Mouse (Mus musculus) myocyte (in vitro differentiated cells): Measurements from ENCODE around the gene Iba57.
A peak's percentile ranks its signal among the peaks of the same experiment; 100 is the strongest.

ENCODE experiments used
- MYOD1 ChIP-seq, 3 experiments: IDR thresholded peaks; one replicate each; pipeline ENCODE4 v1.6.1; 2011; ENCODE audit warnings: control low read depth in 2 of 3, low read depth in 2 of 3, mild to moderate bottlenecking in 2 of 3, moderate library complexity in 1 of 3; ENCODE audit not compliant: insufficient read length in 2 of 3, control insufficient read depth in 1 of 3
- POLR2A ChIP-seq: IDR thresholded peaks from one replicate; pipeline ENCODE4 v1.6.1; 2011; ENCODE audit warnings: low read depth, mild to moderate bottlenecking, control low read depth, moderate library complexity; ENCODE audit not compliant: insufficient read length
- POLR2AphosphoS2 ChIP-seq: IDR thresholded peaks from one replicate; pipeline ENCODE4 v1.6.1; 2011; ENCODE audit warnings: low read depth, control low read depth; ENCODE audit not compliant: insufficient read length

- TF ChIP-seq POLR2A = peak; percentile 38
- no peak for TF ChIP-seq MYOD1 (IDR thresholded peaks at IDR 0.05; ENCODE audit: control insufficient read depth in 1 of 3, insufficient read length in 2 of 3, low read depth in 2 of 3)
- TF ChIP-seq POLR2AphosphoS2 = peak; percentile 83
Measured at GRCm38 (mm10) chr11:59209003-59209441, 45.5 kb upstream of the Iba57 start.
